ENCODE assay signal across 8 mouse cellular contexts in genomic region chr19:6531011-6531631, GRCm38 (mm10). TPM values are rescaled to one million over a fixed set of nuclear protein-coding genes. Genes with fewer than 3 reads are reported as not detected.
DNase-seq lines count a peak whose midpoint lies in the region; ATAC-seq lines count a peak whose summit lies in the region.
"Had no signal": no experiment of that assay in that cellular context is flagged by ENCODE, and none has a peak within 500 bp of the region (broad histone marks: within the 10 kb centered on the region; RNA-seq: fewer than 3 reads in every experiment).

No protein-coding gene starts in this region.

- no peaks in the 10 kb centered on the region for H3K9me3 ChIP-seq in forebrain, embryonic 10.5 days
- no peaks in the 10 kb centered on the region for H3K9me3 ChIP-seq in hindbrain, embryonic 14.5 days (ENCODE audit: control insufficient read depth, low read length)
- no peaks in the 10 kb centered on the region for H3K9me3 ChIP-seq in liver, embryonic 16.5 days (replicated peaks; ENCODE audit: control insufficient read depth, low read length)

- H3K27ac ChIP-seq in forebrain, embryonic 10.5 days, result peak overlapping the region; percentile 90
- peak overlapping the region; percentile 73 for H3K27ac ChIP-seq in hindbrain, embryonic 14.5 days
- H3K27ac ChIP-seq in liver, embryonic 16.5 days (ENCODE audit: low read length), result no peak overlapping the region

- ATAC-seq in hindbrain, embryonic 14.5 days (ENCODE audit: low FRiP score), result no peak
- no peak for ATAC-seq in liver, embryonic 16.5 days (ENCODE audit: low read depth)

- DNase-seq in urinary bladder, postnatal 25 days (ENCODE audit: low spot score), result peak; percentile 32
- DNase-seq in urinary bladder, postnatal 10 days (ENCODE audit: low spot score), result no peak
- peak; percentile 46 for DNase-seq in forebrain, embryonic 10.5 days (ENCODE audit: extremely low spot score, low spot score)
- DNase-seq in hindbrain, embryonic 14.5 days (ENCODE audit: low spot score), result peak; percentile 55
- peak; percentile 48 for DNase-seq in retina, postnatal 1 day
- DNase-seq in layer of hippocampus, adult 11-12 months (ENCODE audit: low spot score), result no peak

- peak overlapping the region; percentile 66 for H3K9ac ChIP-seq in hindbrain, embryonic 14.5 days
- no peak overlapping the region for H3K9ac ChIP-seq in liver, embryonic 16.5 days (ENCODE audit: low read depth, low read length)

- H3K4me2 ChIP-seq in hindbrain, embryonic 14.5 days (replicated peaks), result peak overlapping the region; percentile 54
- H3K4me2 ChIP-seq in liver, embryonic 16.5 days (ENCODE audit: low read depth, low read length), result peak overlapping the region; percentile 51

- peak overlapping the region; percentile 62 for H3K4me3 ChIP-seq in forebrain, embryonic 10.5 days
- H3K4me3 ChIP-seq in hindbrain, embryonic 14.5 days (replicated peaks; ENCODE audit: low read length), result peak overlapping the region; percentile 30
- H3K4me3 ChIP-seq in liver, embryonic 16.5 days (ENCODE audit: low read depth, low read length), result peak overlapping the region; percentile 23
- H3K4me3 ChIP-seq: myocyte had no signal

- H3K27me3 ChIP-seq in forebrain, embryonic 10.5 days (ENCODE audit: poor library complexity, severe bottlenecking), result peaks cover 47% of the 10 kb centered on the region
- no peaks in the 10 kb centered on the region for H3K27me3 ChIP-seq in hindbrain, embryonic 14.5 days (ENCODE audit: control insufficient read depth, insufficient read depth, low read length)
- peaks cover 53% of the 10 kb centered on the region for H3K27me3 ChIP-seq in liver, embryonic 16.5 days (ENCODE audit: control insufficient read depth, insufficient read depth, low read depth, low read length)

- peaks cover 68% of the 10 kb centered on the region for H3K4me1 ChIP-seq in forebrain, embryonic 10.5 days
- H3K4me1 ChIP-seq in hindbrain, embryonic 14.5 days (replicated peaks; ENCODE audit: control insufficient read depth, insufficient read depth, low read length), result peaks cover 46% of the 10 kb centered on the region
- no peaks in the 10 kb centered on the region for H3K4me1 ChIP-seq in liver, embryonic 16.5 days (ENCODE audit: control insufficient read depth, low read depth, low read length)

- under 1% methylated on average over 56 of the region's 56 CpGs for WGBS in forebrain, embryonic 10.5 days
- 2% methylated on average over 54 of the region's 56 CpGs for WGBS in hindbrain, embryonic 14.5 days
- 1% methylated on average over 56 of the region's 56 CpGs for WGBS in liver, embryonic 16.5 days (ENCODE audit: insufficient replicate concordance)

- peaks cover 5% of the 10 kb centered on the region; the same call in 1 of the 2 replicates for H3K36me3 ChIP-seq in forebrain, embryonic 10.5 days (replicated peaks)
- peaks cover 17% of the 10 kb centered on the region for H3K36me3 ChIP-seq in hindbrain, embryonic 14.5 days (replicated peaks; ENCODE audit: control insufficient read depth, insufficient read depth)
- H3K36me3 ChIP-seq in liver, embryonic 16.5 days (ENCODE audit: control insufficient read depth, insufficient read depth), result no peaks in the 10 kb centered on the region

RNA-seq across cellular contexts. Expression of gene Slc22a12, which starts 11.7 kb away (rescaled TPM):
- polyA plus RNA-seq in forebrain, embryonic 10.5 days (2016; fragmentation: Nextera tagmentation; extraction: Ambion mirVana), result not detected in 2 replicates
- not detected in 2 replicates for polyA plus RNA-seq in hindbrain, embryonic 14.5 days (2014; fragmentation: Nextera tagmentation; extraction: Ambion mirVana)
- polyA plus RNA-seq in liver, embryonic 16.5 days (2015; fragmentation: Nextera tagmentation; extraction: Ambion mirVana), result not detected in 2 replicates
- polyA plus RNA-seq: myocyte had no signal

Comparison
In these comparisons a context has a peak if more than half of its experiments do, and no peak if none do; other contexts are left out.
1. DNase-seq: peak in urinary bladder, postnatal 25 days (single experiment), forebrain, embryonic 10.5 days (single experiment), hindbrain, embryonic 14.5 days (single experiment) and retina, postnatal 1 day (single experiment); none in urinary bladder, postnatal 10 days (single experiment) and layer of hippocampus, adult 11-12 months (single experiment).
2. Peak in every context shown above with its lines, with median percentiles within 50 percentile points of each other: H3K4me3 ChIP-seq.